Mouse (Mus musculus): ENCODE data around the gene Tgm2.

Tgm2 gene

DNA sequence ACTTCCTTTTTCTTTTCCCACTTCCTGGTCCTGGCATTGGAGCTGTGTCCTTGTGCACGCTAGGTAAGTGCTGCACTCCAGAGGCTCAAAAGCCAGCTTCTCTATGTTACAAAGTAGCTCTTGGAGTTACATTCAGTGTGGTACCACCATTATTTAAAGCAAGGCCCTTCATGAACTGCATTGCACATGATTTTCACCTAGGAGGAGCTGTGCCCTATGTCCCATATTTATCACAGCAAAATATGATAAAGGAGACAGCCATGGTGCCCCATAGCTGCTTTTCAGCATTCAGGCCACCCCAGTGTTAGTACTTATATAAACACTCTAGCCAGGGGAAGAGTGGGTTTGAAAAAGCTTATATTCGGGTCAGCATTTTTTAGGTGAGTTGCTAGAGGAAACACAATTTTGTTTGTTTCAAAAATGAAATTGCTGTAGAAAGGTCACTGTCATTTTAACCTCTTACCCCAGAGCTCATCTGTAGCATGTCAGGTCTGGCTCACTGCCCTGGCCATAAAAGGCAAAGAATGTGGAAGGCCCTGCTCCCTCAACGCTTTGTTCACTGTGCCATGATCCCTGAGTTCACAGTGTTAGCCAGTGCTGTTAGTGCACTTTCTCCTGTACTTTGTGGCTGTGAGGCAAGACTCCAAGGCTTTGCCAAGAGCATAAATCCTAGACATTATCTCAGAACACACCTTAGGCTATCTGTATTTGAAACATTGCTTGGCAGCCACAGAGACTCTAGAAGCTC is 75.2 kb downstream of the Tgm2 start:
- no peak for DNase-seq (ENCODE audit: low read depth, low spot score)

DNA sequence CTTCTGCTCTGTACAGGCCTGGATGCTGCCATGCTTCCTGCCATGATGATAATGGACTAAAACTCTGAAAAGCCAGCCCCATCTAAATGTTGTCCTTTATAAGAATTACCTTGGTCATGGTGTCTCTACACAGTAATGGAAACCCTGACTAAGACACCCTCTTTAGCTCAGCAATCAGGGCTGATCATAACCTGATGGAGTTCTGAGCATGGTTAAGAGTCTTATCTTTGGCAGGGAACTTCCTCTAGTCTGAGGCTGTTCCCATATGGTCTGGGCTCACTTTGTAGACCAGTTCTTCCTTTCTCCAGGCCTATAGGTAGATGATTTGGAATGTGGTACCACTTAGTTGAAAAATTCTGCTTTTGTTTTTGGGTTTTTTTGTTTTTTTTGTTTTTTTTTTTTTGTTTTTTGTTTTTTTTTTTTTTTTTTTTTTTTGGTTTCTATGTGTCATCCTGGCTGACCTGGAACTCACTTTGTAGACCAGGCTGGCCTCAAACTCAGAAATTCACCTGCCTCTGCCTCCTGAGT is 77.7 kb downstream of the Tgm2 start:
- no peak for DNase-seq (ENCODE audit: low read depth, low spot score)

DNA sequence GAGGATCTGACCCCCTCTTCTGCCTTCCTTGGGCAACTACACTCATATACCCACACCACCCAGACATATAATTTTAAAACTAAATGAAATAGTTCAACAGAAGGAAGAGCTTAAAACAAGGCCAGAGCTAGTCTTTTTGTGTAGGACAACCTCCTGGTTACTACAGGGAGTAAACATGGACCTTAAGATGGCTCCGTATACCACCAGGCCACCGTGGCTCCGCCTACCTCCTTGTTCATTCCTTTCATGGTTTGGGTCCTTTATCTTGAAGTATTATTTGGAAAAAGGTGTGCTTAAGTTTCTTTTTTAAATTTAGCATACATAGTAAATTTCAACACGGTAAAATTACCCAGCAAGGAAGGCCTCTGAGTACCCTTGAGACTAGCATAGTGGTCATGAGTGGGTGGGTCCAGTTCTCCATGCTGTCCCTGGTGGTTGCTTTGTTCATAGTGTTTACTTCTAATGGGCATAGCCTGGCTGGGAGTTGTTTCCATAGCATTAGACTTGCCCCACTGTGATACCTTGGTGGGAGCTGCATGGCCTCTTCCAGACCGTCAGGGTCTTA is 78.9 kb downstream of the Tgm2 start:
- no peak for DNase-seq (ENCODE audit: low read depth, low spot score)

DNA sequence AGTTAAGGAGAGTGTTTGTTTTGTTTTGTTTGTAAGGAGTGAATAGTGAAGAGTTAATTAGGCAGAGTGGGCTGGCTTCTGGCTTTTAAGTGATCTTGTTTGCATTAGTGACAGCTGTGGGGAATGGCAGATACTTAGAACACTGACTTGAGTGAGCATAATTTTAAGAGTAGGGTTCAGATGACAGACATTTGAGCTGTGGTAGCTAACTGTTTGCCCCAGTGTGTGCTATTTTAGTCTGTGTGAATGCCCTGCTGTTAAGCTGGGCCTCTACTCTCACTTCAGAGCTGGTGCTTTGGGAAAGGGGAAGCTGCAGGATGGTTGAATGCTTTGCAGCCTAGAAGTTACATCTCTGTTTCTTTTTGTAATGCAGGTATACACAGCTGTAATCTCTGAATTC is 79.8 kb downstream of the Tgm2 start:
- DNase-seq (ENCODE audit: low read depth, low spot score) = no peak
